In the genomic region with DNA sequence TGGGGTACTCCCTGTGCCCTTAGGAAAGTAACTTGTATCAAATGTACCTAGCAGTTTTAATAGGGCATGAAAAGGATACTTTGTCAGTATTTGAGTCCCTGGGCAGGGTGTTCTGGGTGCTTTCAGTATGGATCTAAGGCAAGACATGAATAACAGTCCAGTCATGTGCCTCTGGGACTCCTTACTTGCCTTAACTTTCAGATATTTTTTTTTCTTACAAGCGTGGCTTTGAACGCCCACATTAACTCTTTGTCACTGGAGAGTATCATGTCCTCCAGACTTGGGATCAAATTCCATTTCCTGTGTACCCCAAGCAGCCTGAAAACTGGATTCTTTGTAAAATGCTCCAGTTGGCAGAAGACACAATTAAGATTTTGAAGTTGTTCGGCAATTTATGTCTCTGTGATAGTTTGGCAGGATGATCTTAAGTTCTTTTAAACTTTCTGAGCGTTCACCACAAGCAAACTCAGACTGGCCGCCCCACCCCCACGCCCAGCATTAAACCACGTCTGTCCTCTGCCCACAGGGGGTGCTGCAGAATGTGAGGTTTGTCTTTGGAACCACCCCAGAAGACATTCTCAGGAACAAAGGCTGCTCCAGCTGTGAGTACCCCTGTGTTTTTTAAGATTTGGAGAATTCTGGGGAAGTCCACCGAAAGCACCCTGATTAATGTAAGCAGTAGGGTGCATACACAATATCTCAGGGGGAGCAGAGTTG, we compare ENCODE assay signal across 8 mouse cellular contexts. TPM values are rescaled to one million over a fixed set of nuclear protein-coding genes. Genes with fewer than 3 reads are reported as not detected.
DNase-seq lines count a peak whose midpoint lies in the region; ATAC-seq and TF ChIP-seq lines count a peak whose summit lies in the region.

No protein-coding gene starts in this region.

- no peaks in the 10 kb centered on the region for H3K36me3 ChIP-seq in liver, embryonic 12.5 days
- H3K36me3 ChIP-seq in embryonic facial prominence, embryonic 11.5 days (replicated peaks; ENCODE audit: control insufficient read depth, insufficient read depth, low read depth, low read length): no peaks in the 10 kb centered on the region
- H3K36me3 ChIP-seq in hindbrain, embryonic 15.5 days: no peaks in the 10 kb centered on the region
- no peaks in the 10 kb centered on the region for H3K36me3 ChIP-seq in liver, embryonic 14.5 days (replicated peaks; ENCODE audit: control insufficient read depth, insufficient read depth, low read depth)

- no peaks in the 10 kb centered on the region for H3K9me3 ChIP-seq in liver, embryonic 12.5 days (replicated peaks)
- H3K9me3 ChIP-seq in embryonic facial prominence, embryonic 11.5 days (replicated peaks; ENCODE audit: control insufficient read depth, low read length): no peaks in the 10 kb centered on the region
- H3K9me3 ChIP-seq in hindbrain, embryonic 15.5 days: no peaks in the 10 kb centered on the region
- H3K9me3 ChIP-seq in liver, embryonic 14.5 days (ENCODE audit: control insufficient read depth, low read length): no peaks in the 10 kb centered on the region

- H3K27me3 ChIP-seq in liver, embryonic 12.5 days (replicated peaks): peaks cover 27% of the 10 kb centered on the region
- no peaks in the 10 kb centered on the region for H3K27me3 ChIP-seq in embryonic facial prominence, embryonic 11.5 days (ENCODE audit: control insufficient read depth, insufficient read depth, low read length)
- peaks cover 11% of the 10 kb centered on the region for H3K27me3 ChIP-seq in hindbrain, embryonic 15.5 days
- no peaks in the 10 kb centered on the region for H3K27me3 ChIP-seq in liver, embryonic 14.5 days (ENCODE audit: control insufficient read depth, insufficient read depth, low read length)

- TF ChIP-seq EP300 in liver, embryonic 14.5 days (IDR thresholded peaks at IDR 0.05; ENCODE audit: low read depth): no peak

- 0 out of 2 replicates have a peak, but pooled peaks have one; percentile 17 for TF ChIP-seq CTCF in liver, embryonic 14.5 days (IDR thresholded peaks at IDR 0.05; ENCODE audit: low read depth)

- H3K4me2 ChIP-seq in liver, embryonic 12.5 days: no peak overlapping the region; the same call in 1 of the 2 replicates
- peak overlapping the region; percentile 84 for H3K4me2 ChIP-seq in embryonic facial prominence, embryonic 11.5 days (ENCODE audit: low read depth, low read length)
- H3K4me2 ChIP-seq in hindbrain, embryonic 15.5 days: peak overlapping the region; percentile 97
- no peak overlapping the region for H3K4me2 ChIP-seq in liver, embryonic 14.5 days (ENCODE audit: low read depth)

- no peak overlapping the region for H3K9ac ChIP-seq in liver, embryonic 12.5 days
- no peak overlapping the region for H3K9ac ChIP-seq in embryonic facial prominence, embryonic 11.5 days (replicated peaks; ENCODE audit: low read length)
- H3K9ac ChIP-seq in hindbrain, embryonic 15.5 days: no peak overlapping the region
- no peak overlapping the region for H3K9ac ChIP-seq in liver, embryonic 14.5 days (replicated peaks)

- no peak overlapping the region; the same call in 1 of the 2 replicates for H3K4me3 ChIP-seq in liver, embryonic 12.5 days
- peak overlapping the region; percentile 49 for H3K4me3 ChIP-seq in embryonic facial prominence, embryonic 11.5 days (ENCODE audit: low read depth, low read length)
- H3K4me3 ChIP-seq in hindbrain, embryonic 15.5 days: 0 out of 2 replicates have a peak overlapping the region, but pooled peaks have one; percentile 48
- no peak overlapping the region; a peak in 1 of 4 replicates for H3K4me3 ChIP-seq in liver, embryonic 14.5 days (ENCODE audit: insufficient read depth in 1 of 2, low read depth in 2 of 2, low read length in 2 of 2)

- DNase-seq in liver: peak; percentile 34
- peak; percentile 67 for DNase-seq in embryonic facial prominence, embryonic 11.5 days (ENCODE audit: low spot score)
- no peak for DNase-seq in liver, embryonic 14.5 days (ENCODE audit: low read depth in 3 of 3, low spot score in 3 of 3)
- peak; percentile 19 for DNase-seq in yolk sac, embryonic 10.5 days (ENCODE audit: low spot score)
- DNase-seq in ovary, adult 18-20 months (ENCODE audit: low spot score): no peak
- no peak for DNase-seq in left cerebral cortex, adult 18-20 months (ENCODE audit: low spot score in 2 of 2)

- no peak overlapping the region for H3K27ac ChIP-seq in liver, embryonic 12.5 days
- H3K27ac ChIP-seq in embryonic facial prominence, embryonic 11.5 days (replicated peaks; ENCODE audit: low read depth, low read length): no peak overlapping the region
- H3K27ac ChIP-seq in hindbrain, embryonic 15.5 days (replicated peaks): no peak overlapping the region
- H3K27ac ChIP-seq in liver, embryonic 14.5 days: no peak overlapping the region

- no peak for ATAC-seq in liver, embryonic 12.5 days
- no peak for ATAC-seq in embryonic facial prominence, embryonic 11.5 days (replicated peaks; ENCODE audit: insufficient number of reproducible peaks, low FRiP score, low TSS enrichment, low read depth)
- no peak for ATAC-seq in hindbrain, embryonic 15.5 days (ENCODE audit: low FRiP score, low read depth)
- ATAC-seq in liver, embryonic 14.5 days (ENCODE audit: insufficient read depth): no peak

- H3K4me1 ChIP-seq in liver, embryonic 12.5 days: peaks cover 13% of the 10 kb centered on the region
- peaks cover 2% of the 10 kb centered on the region; the same call in 1 of the 2 replicates for H3K4me1 ChIP-seq in embryonic facial prominence, embryonic 11.5 days (ENCODE audit: control insufficient read depth, insufficient read depth, low read length)
- peaks cover 49% of the 10 kb centered on the region for H3K4me1 ChIP-seq in hindbrain, embryonic 15.5 days (replicated peaks)
- H3K4me1 ChIP-seq in liver, embryonic 14.5 days (replicated peaks; ENCODE audit: control insufficient read depth in 2 of 2, insufficient read depth in 2 of 2, low read length in 1 of 2): no peaks in the 10 kb centered on the region

- WGBS in liver, embryonic 12.5 days (ENCODE audit: insufficient replicate concordance): 44% methylated on average over 8 of the region's 8 CpGs
- 26% methylated on average over 8 of the region's 8 CpGs for WGBS in embryonic facial prominence, embryonic 11.5 days
- 38% methylated on average over 8 of the region's 8 CpGs for WGBS in hindbrain, embryonic 15.5 days
- WGBS in liver, embryonic 14.5 days (ENCODE audit: insufficient replicate concordance): 42% methylated on average over 8 of the region's 8 CpGs

RNA-seq across cellular contexts. Expression of a gene that starts 2.3 kb away (rescaled TPM):
- polyA plus RNA-seq in liver, embryonic 12.5 days (2016; fragmentation: Nextera tagmentation; extraction: Ambion mirVana): 69.2 and 78.6 TPM in 2 replicates
- polyA plus RNA-seq in embryonic facial prominence, embryonic 11.5 days (2014; fragmentation: Nextera tagmentation; extraction: Ambion mirVana): 49.7 and 50.7 TPM in 2 replicates
- 6.4 and 6.9 TPM in 2 replicates for polyA plus RNA-seq in hindbrain, embryonic 15.5 days (2015; fragmentation: Nextera tagmentation; extraction: Ambion mirVana)
- 10.3 and 12.7 TPM in 2 replicates for polyA plus RNA-seq in liver, embryonic 14.5 days (2012; rRNA removed)
- 24.2 and 33.8 TPM in 2 replicates for polyA plus RNA-seq in liver, embryonic 14.5 days (2014; fragmentation: Nextera tagmentation; extraction: Ambion mirVana)
- 1 to 10 TPM; 2.4 to 3.1 TPM for total RNA-seq in left cerebral cortex, adult 18-20 months (2021)

Comparison
In these comparisons a context has a peak if more than half of its experiments do, and no peak if none do; other contexts are left out.
1. DNase-seq: peak in liver (single experiment), embryonic facial prominence, embryonic 11.5 days (single experiment) and yolk sac, embryonic 10.5 days (single experiment); none in liver, embryonic 14.5 days (0 of 3), ovary, adult 18-20 months (single experiment) and left cerebral cortex, adult 18-20 months (0 of 2).
2. H3K4me2 ChIP-seq: peak in embryonic facial prominence, embryonic 11.5 days (single experiment) and hindbrain, embryonic 15.5 days (single experiment); none in liver, embryonic 12.5 days (single experiment) and liver, embryonic 14.5 days (single experiment).
3. H3K4me3 ChIP-seq: peak in embryonic facial prominence, embryonic 11.5 days (single experiment) and hindbrain, embryonic 15.5 days (single experiment); none in liver, embryonic 12.5 days (single experiment) and liver, embryonic 14.5 days (0 of 2).